Mouse (Mus musculus): ENCODE data around the gene Nxf1. TPM values are rescaled to one million over a fixed set of nuclear protein-coding genes. Genes with fewer than 3 reads are reported as not detected.

Gene Nxf1
- total RNA-seq, 2 experiments from 2014 or later, result 61.7 to 67.6 TPM

DNA sequence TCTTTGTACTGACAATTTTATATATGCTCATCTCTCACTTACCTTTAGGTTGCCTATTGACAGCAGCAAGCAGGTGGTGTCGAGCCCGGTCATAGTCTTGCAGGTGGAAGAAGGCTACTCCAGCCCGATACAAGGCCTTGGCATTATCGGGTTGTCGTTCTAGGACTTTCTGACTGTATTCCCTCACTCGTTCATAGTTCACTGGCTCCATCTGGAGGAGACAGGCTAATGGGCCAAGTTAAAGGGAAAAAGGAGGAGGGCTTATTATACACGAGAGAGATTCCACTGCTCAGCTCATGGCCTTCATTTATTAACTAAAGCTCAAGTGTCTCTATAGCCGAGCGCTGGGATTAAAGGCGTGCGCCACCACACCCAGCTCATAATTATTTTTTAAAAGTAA, 58.9 kb downstream of the Nxf1 start:
- intact Hi-C loops (cut with DNase I), result no loop called here
- no peak for DNase-seq

DNA sequence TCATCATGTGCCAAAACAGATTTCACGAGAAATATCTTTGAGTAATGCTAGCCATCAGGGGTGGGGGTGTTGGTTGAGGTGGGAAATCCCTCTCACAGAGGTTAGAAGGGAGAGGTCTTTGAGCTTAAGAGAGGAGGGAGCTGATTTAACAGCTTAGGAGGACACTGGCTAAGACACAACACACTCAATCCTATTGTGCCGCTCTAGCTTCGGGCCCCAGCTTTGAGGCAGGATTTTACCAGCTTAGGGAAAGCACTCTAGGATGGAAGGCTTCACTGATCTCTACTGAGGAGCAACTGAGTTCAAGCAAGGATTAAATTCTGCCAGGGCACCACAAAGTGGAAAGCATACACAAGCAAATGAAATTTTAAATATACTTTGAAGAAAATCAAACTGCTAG, 60.1 kb downstream of the Nxf1 start:
- intact Hi-C loops (cut with DNase I), result no loop called here

DNA sequence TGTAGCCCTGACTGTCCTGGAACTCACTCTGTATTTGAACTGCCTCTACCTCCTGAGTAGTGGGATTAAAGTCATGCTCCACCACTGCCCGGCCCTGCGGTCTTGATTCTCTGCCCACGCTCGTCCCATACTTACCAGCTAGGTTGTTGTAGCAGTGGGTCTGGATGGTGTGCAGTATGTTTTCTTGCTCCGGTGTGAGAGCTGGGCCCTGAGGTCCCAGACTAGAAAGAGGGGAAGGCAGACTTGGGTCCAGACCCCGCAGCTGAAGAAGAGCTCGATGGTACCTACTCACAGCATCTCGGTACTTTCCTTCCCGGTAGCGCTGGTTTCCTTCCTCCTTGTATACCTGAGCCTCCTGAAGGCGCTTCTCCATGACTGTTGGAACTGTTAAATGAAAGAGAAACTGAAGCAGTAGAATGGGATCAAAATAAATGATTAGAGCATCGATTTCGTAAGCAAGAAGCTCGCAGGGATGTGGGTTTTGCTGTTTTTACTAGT, 61.5 kb downstream of the Nxf1 start:
- intact Hi-C loops (cut with DNase I), result loop anchor here (2.0 kb wide), 1 partner anchor 16 kb away; the partner anchor contains the start of gene Zbtb3

More for the DNA sequence above, 60.1 kb downstream of the Nxf1 start:
- no peak for DNase-seq

DNA sequence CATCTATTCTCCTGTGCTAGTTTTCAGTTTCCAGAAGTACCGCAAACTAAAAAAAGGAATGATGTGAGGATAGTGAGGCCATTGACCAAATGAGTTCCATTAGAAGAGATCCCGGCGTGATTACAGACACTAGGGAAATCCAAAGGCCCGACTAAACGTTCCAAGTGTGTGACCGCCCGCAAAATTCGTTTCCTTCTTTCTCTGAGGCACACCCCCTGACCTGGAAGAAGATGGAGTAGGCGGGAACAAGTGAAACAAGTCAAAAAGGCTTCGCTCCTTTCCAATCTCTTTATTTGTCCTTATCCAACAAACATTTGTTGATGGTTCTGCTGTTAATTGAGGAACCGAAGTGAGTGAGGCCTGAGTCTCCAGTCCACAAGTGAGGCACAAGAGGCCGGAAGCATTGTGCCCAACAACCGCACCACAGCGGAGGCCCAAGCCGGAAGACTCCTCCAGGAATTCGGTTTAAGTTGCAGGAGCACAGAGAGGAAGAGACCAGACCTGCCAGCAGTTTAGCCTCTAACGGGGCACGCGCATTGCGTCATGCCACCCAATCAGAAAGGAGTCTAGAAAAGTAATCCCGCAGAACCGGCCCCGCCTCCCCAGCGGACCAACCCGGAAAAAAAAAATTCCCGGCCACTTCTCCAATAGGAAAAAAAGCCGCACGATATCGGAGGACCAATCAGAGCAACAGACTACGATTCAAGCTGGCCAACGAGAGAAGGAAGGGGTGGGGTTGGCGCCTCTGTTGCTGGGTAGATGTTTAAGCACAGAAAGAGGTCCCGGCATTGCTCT, 62.1 kb downstream of the Nxf1 start, which contains the start of gene Ttc9c:
TSS of gene Ttc9c (minus strand) at position 533 of the 795 bp plus-strand sequence.
- intact Hi-C loops (cut with DNase I), result loop anchor here (2.0 kb wide), 1 partner anchor 16 kb away; the partner anchor contains the start of gene Zbtb3
- DNase-seq, result peak; percentile 97 to 98

More for the DNA sequence above, 61.5 kb downstream of the Nxf1 start:
- DNase-seq, result no peak

DNA sequence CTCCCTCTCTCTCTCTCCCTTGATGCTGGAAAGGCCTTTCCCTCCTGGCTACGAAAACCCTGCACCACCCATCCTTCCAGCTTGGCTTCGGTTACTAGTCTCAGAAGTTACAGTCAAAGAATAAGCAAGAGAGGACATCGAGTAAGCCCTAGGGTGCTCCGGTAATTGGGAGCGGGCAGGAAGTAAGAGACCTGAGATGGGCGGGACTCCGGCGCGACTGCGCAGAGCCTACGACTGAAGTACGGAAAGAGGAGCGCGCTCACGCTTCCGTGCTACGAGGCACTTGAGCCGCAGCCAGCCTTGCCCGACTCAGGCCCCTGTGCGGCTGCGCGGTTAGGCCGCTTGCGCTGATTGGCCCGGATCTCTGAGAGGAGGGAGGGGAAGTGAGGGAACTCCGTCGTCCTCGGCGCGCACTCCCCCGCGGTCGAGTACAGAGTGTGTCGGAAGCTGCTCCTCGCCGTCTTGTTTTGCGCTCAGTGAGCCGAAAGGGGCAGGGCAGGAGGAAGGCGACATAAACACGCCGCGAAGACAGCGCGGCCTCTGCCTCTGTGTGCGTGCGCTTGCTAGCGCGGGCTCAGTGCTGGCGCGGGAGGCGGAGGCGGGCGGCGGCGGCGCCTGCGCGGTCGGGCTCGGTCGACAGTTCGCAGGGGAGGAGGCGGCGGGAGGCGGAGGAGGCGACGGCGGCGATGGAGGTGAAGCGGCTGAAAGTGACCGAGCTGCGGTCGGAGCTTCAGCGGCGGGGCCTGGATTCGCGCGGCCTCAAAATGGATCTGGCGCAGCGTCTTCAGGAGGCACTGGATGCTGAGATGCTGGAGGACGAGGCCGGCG, 62.9 kb downstream of the Nxf1 start, which contains the start of gene Hnrnpul2:
TSS of gene Hnrnpul2 (plus strand) at position 415 of the 828 bp plus-strand sequence.
- DNase-seq, result peak; percentile 99
- intact Hi-C loops (cut with DNase I), result loop anchor here (2.0 kb wide), 2 partner anchors 17 kb away; partner anchors contain the start of genes Bscl2 and Zbtb3

Small RNAs within 50 kb of the gene (microRNA-seq; reads per million reads assigned to microRNA genes)
- gene Mir6992, result 0 reads per million in 2 experiments

Other genes with a start within 250 kb of the Nxf1 start
- under 1 TPM in 1 of 2 experiments, not detected in 1; 0.07 TPM for gene Slc22a8, start 165.8 kb upstream of the Nxf1 start, total RNA-seq (2021)
- gene Slc22a6, start 139.0 kb upstream of the Nxf1 start, total RNA-seq (2021), result not detected
- gene Chrm1, start 93.3 kb upstream of the Nxf1 start, total RNA-seq (2021), result not detected
- 10 to 100 TPM; 36.6 to 56.3 TPM for gene Slc3a2, start 33.7 kb upstream of the Nxf1 start, total RNA-seq (2021)
- gene Wdr74, start 21.2 kb upstream of the Nxf1 start, total RNA-seq (2021), result 10 to 100 TPM; 24.9 to 27.2 TPM
- not detected for gene 1700092M07Rik, start 16.4 kb upstream of the Nxf1 start, total RNA-seq (2021)
- 10 to 100 TPM; 43.6 to 44.4 TPM for gene Stx5a, start 15.7 kb upstream of the Nxf1 start, total RNA-seq (2021)
- gene Tmem223, start 13.9 kb downstream of the Nxf1 start, total RNA-seq (2021), result 100 to 1,000 TPM; 115 to 133 TPM
- gene Tmem179b, start 17.4 kb downstream of the Nxf1 start, total RNA-seq (2021), result 10 to 100 TPM; 13.9 to 22.5 TPM
- 10 to 100 TPM in 1 of 2 experiments, 1 to 10 TPM in 1; 9.5 to 10.2 TPM for gene Taf6l, start 29.3 kb downstream of the Nxf1 start, total RNA-seq (2021)
- 10 to 100 TPM; 72.7 to 76.0 TPM for gene Polr2g, start 41.5 kb downstream of the Nxf1 start, total RNA-seq (2021)
- gene Zbtb3, start 45.5 kb downstream of the Nxf1 start, total RNA-seq (2021), result 1 to 10 TPM; 2.2 to 3.0 TPM
- gene Ttc9c, start 62.3 kb downstream of the Nxf1 start, total RNA-seq (2021), result 10 to 100 TPM; 14.2 to 17.6 TPM
- gene Hnrnpul2, start 62.9 kb downstream of the Nxf1 start, total RNA-seq (2021), result 10 to 100 TPM; 51.0 to 56.3 TPM
- gene AC129217.1, start 72.7 kb downstream of the Nxf1 start, total RNA-seq (2021), result not detected
- gene Bscl2, start 80.4 kb downstream of the Nxf1 start, total RNA-seq (2021), result 10 to 100 TPM; 25.8 to 34.7 TPM
- gene Gng3, start 82.1 kb downstream of the Nxf1 start, total RNA-seq (2021), result not detected
- gene Lrrn4cl, start 93.7 kb downstream of the Nxf1 start, total RNA-seq (2021), result 1 to 10 TPM; 4.2 to 5.1 TPM
- 100 to 1,000 TPM; 123 to 126 TPM for gene Ubxn1, start 114.4 kb downstream of the Nxf1 start, total RNA-seq (2021)
- 10 to 100 TPM; 50.4 to 58.1 TPM for gene Uqcc3, start 123.8 kb downstream of the Nxf1 start, total RNA-seq (2021)
- 1 to 10 TPM; 2.0 to 9.8 TPM for gene Lbhd1, start 126.7 kb downstream of the Nxf1 start, total RNA-seq (2021)
- not detected for gene Gm49403, start 126.9 kb downstream of the Nxf1 start, total RNA-seq (2021)
- gene 1810009A15Rik, start 131.8 kb downstream of the Nxf1 start, total RNA-seq (2021), result 10 to 100 TPM; 16.6 to 23.0 TPM
- gene Gm49416, start 131.9 kb downstream of the Nxf1 start, total RNA-seq (2021), result 1 to 10 TPM in 1 of 2 experiments, not detected in 1; 6.4 TPM
- 10 to 100 TPM; 14.5 to 17.1 TPM for gene Ints5, start 135.9 kb downstream of the Nxf1 start, total RNA-seq (2021)
- 10 to 100 TPM; 69.3 to 74.5 TPM for gene Ganab, start 141.0 kb downstream of the Nxf1 start, total RNA-seq (2021)
- gene B3gat3, start 163.3 kb downstream of the Nxf1 start, total RNA-seq (2021), result 10 to 100 TPM; 38.7 to 41.8 TPM
- 1 to 10 TPM; 6.5 to 7.1 TPM for gene Rom1, start 172.3 kb downstream of the Nxf1 start, total RNA-seq (2021)
- gene Eml3, start 172.5 kb downstream of the Nxf1 start, total RNA-seq (2021), result 10 to 100 TPM; 16.7 to 18.7 TPM
- gene Mta2, start 184.8 kb downstream of the Nxf1 start, total RNA-seq (2021), result 10 to 100 TPM; 54.4 to 59.5 TPM
- 10 to 100 TPM in 1 of 2 experiments, 1 to 10 TPM in 1; 8.5 to 10.4 TPM for gene Tut1, start 196.8 kb downstream of the Nxf1 start, total RNA-seq (2021)
- 100 to 1,000 TPM; 283 to 289 TPM for gene Eef1g, start 210.0 kb downstream of the Nxf1 start, total RNA-seq (2021)
- 100 to 1,000 TPM; 348 to 380 TPM for gene Ahnak, start 232.2 kb downstream of the Nxf1 start, total RNA-seq (2021)